Mouse (Mus musculus) heart, postnatal 10 days (tissue): ENCODE measurements around the gene Ndufaf3. TPM values are rescaled to one million over a fixed set of nuclear protein-coding genes. Genes with fewer than 3 reads are reported as not detected.
A peak's percentile ranks its signal among the peaks of the same experiment; 100 is the strongest.

Experiments
- DNase-seq, 2 experiments: peaks; one replicate each; pipeline ENCODE4 v3.0.0; 2021
- intact Hi-C: fragments of 180-260 bp; cut with DNase I; formaldehyde crosslinking; loops from one replicate; pipeline ENCODE4 v1.15.1; 2025
- total RNA-seq, 2 experiments: library from RNA; stranded (reverse); gene quantifications; 2 replicates each; pipeline ENCODE4 v1.2.3; 2021

The Ndufaf3 gene
- total RNA-seq, 2 experiments from 2014 or later = 54.5 to 58.6 TPM

- DNase-seq = peak; percentile 63 to 79
- intact Hi-C loops = no loop called here
Observed at GRCm38 (mm10) chr9:108573774-108574690, 6.8 kb upstream of the Ndufaf3 start.

- intact Hi-C loops = no loop called here
- DNase-seq = no peak
Observed at GRCm38 (mm10) chr9:108572321-108572720, 5.1 kb upstream of the Ndufaf3 start.

GRCm38 (mm10) chr9:108571401-108571973 is 4.3 kb upstream of the Ndufaf3 start:
- intact Hi-C loops = no loop called here
- DNase-seq = no peak

- intact Hi-C loops = no loop called here
- DNase-seq = peak; percentile 80 to 87
Observed at GRCm38 (mm10) chr9:108570207-108570896, 3.1 kb upstream of the Ndufaf3 start.

GRCm38 (mm10) chr9:108569381-108570206 is 2.4 kb upstream of the Ndufaf3 start, which contains the start of gene Dalrd3:
TSS of gene Dalrd3 (plus strand) at chr9:108569886.
- intact Hi-C loops = no loop called here
- peak; percentile 91 to 93 for DNase-seq

GRCm38 (mm10) chr9:108568511-108568921 is 1.3 kb upstream of the Ndufaf3 start:
- no peak for DNase-seq
- intact Hi-C loops = no loop called here

- intact Hi-C loops = no loop called here
- DNase-seq = peak; percentile 52 to 64
Observed at GRCm38 (mm10) chr9:108567931-108568419, 741 bp upstream of the Ndufaf3 start.

- DNase-seq = no peak
- intact Hi-C loops = no loop called here
Observed at GRCm38 (mm10) chr9:108565881-108566814, 1.1 kb downstream of the Ndufaf3 start.

- intact Hi-C loops = no loop called here
- no peak for DNase-seq
Observed at GRCm38 (mm10) chr9:108564131-108564530, 3.1 kb downstream of the Ndufaf3 start.

GRCm38 (mm10) chr9:108563671-108564070 is 3.6 kb downstream of the Ndufaf3 start:
- DNase-seq = no peak
- intact Hi-C loops = no loop called here

GRCm38 (mm10) chr9:108560227-108560841 is 6.9 kb downstream of the Ndufaf3 start, which contains the start of gene Impdh2:
TSS of gene Impdh2 (plus strand) at chr9:108560286.
- intact Hi-C loops = no loop called here
- peak; percentile 98 for DNase-seq

- intact Hi-C loops = loop anchor here (5.0 kb wide), 1 partner anchor 42 kb away; the partner anchor contains the start of gene Qrich1
- no peak for DNase-seq
Observed at GRCm38 (mm10) chr9:108559169-108559568, 8.1 kb downstream of the Ndufaf3 start.

GRCm38 (mm10) chr9:108546875-108547274 is 20.4 kb downstream of the Ndufaf3 start:
- intact Hi-C loops = no loop called here
- no peak for DNase-seq

- no peak for DNase-seq
- intact Hi-C loops = no loop called here
Observed at GRCm38 (mm10) chr9:108545986-108546385, 21.2 kb downstream of the Ndufaf3 start.

GRCm38 (mm10) chr9:108540846-108541245 is 26.4 kb downstream of the Ndufaf3 start:
- no peak for DNase-seq
- intact Hi-C loops = no loop called here

GRCm38 (mm10) chr9:108531496-108531895 is 35.7 kb downstream of the Ndufaf3 start:
- no peak for DNase-seq
- intact Hi-C loops = loop anchor here (10.0 kb wide), 1 partner anchor 737 kb away; no protein-coding TSS in a partner anchor

GRCm38 (mm10) chr9:108530954-108531353 is 36.3 kb downstream of the Ndufaf3 start:
- intact Hi-C loops = loop anchor here (10.0 kb wide), 1 partner anchor 736 kb away; no protein-coding TSS in a partner anchor
- DNase-seq = no peak

GRCm38 (mm10) chr9:108525400-108525799 is 41.8 kb downstream of the Ndufaf3 start:
- intact Hi-C loops = no loop called here
- no peak for DNase-seq
